Mouse (Mus musculus) E14TG2a.4 (cell line): ENCODE results near the gene Phyhipl.

ENCODE experiments used
- H3K27me3 ChIP-seq: 2 replicates; pipeline ENCODE4 v1.6.1; 2014; ENCODE audit warnings: low read length, control low read depth; ENCODE audit not compliant: insufficient read depth
- H3K36me3 ChIP-seq: 2 replicates; pipeline ENCODE4 v1.6.1; 2014; ENCODE audit warnings: low read length, control low read depth; ENCODE audit not compliant: insufficient read depth
- H3K4me1 ChIP-seq: replicated peaks from 2 replicates; pipeline ENCODE4 v1.6.1; 2014; ENCODE audit warnings: low read depth, low read length, control low read depth
- H3K4me3 ChIP-seq: replicated peaks from 2 replicates; pipeline ENCODE4 v1.5.1; 2014; ENCODE audit warnings: mild to moderate bottlenecking, low read length
- H3K9me3 ChIP-seq: 2 replicates; pipeline ENCODE4 v1.6.1; 2014; ENCODE audit warnings: low read length, control low read depth
- CTCF ChIP-seq: conservative IDR thresholded peaks from 2 replicates; pipeline ENCODE4 v1.5.1; 2014; ENCODE audit warnings: low read length
- NANOG ChIP-seq: IDR thresholded peaks from 2 replicates; pipeline ENCODE4 v1.6.1; 2014; ENCODE audit warnings: borderline replicate concordance, low read length, mixed read lengths
- POU5F1 ChIP-seq: IDR thresholded peaks from 2 replicates; pipeline ENCODE4 v1.6.1; 2014; ENCODE audit warnings: low read length, borderline replicate concordance

The Phyhipl gene

DNA sequence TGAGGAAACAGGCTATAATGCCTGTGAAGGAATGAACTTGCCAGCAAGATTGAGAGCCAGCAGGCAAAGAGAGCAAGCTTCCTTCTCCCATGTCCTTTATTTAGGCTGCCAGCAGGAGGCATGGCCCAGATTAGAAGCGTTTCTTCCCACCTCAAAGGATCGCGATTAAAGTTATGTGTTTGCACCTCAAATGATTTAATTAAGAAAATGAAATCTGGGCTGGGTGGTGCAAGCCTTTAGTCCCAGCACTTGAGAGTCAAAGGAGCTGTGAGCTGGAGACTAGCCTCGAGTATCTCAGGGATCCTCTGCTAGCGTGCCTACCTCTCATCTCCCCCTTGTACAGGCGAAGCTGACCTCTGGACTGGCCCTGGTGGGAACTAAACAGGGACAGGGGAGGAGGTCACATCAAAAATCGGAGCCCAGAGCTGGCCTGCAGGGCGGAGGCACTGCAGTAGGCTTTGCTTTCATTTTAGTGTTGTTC is 122.4 kb downstream of the Phyhipl start:
- Histone ChIP-seq H3K36me3 (0 out of 2 replicates have a peak, but pooled peaks cover 13% of the 10 kb centered on the region), H3K27me3 (no peaks in the 10 kb centered on the region), H3K4me1 (no peaks in the 10 kb centered on the region), H3K4me3 (no peak overlapping the region), H3K9me3 (no peaks in the 10 kb centered on the region)
- TF ChIP-seq NANOG (no peak), POU5F1 (no peak), CTCF (no peak)

DNA sequence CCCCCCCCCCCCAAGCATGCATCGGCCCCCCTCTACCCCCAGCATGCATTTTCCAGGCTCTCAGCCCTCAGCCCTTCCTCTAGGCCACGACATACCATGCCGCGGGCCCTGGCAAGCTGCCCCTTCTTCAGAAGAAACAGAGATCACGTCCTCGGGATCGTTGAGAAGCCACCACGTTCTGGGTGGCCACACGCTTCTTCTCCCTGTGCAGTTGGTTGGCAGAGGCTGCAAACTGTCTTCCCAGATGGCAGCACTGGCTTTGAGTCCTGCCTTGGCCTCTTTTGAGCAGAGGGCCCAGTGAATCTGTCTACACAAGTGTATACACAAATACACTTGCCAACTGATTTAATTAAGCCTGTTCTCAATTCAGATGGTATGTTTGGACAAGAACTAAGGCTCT is 123.5 kb downstream of the Phyhipl start:
- no peak overlapping the region for H3K4me3 ChIP-seq
- H3K27me3 ChIP-seq, result no peaks in the 10 kb centered on the region
- H3K9me3 ChIP-seq, result no peaks in the 10 kb centered on the region
- TF ChIP-seq POU5F1 (no peak), NANOG (no peak), CTCF (no peak)
- no peaks in the 10 kb centered on the region for H3K4me1 ChIP-seq
- H3K36me3 ChIP-seq, result 0 out of 2 replicates have a peak, but pooled peaks cover 13% of the 10 kb centered on the region

DNA sequence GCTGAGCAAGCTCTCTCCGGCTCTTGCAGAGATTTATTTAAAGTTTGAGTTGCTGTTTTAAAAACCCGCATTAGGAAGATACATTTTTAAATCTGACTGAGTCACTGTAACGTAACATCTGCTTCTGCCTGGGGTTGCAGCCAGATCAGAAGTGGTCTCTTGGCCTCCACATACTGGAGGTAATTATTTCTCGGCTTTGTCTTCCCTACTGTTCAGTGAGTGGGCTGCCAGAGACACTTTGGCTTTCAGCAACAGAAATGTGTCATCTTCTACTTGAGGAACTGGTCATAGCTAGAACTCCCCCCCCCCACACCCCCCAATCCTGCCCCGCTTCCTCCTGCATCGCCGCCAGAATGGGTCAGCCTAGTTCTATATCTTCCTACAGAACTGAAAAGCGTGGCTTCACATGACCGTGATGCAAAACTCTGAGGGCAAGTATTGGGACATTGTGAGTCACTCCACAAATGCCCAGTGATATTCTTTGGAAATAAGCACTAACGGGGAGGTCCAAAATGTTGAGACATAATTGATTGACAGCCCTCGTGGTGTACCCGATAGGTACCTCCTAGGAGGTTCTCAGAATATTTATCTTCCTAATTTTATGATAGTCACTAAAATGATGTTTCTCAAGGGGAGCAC is 125.5 kb downstream of the Phyhipl start:
- Histone ChIP-seq H3K4me3 (no peak overlapping the region), H3K4me1 (no peaks in the 10 kb centered on the region), H3K27me3 (no peaks in the 10 kb centered on the region), H3K36me3 (0 out of 2 replicates have a peak, but pooled peaks cover 2% of the 10 kb centered on the region), H3K9me3 (no peaks in the 10 kb centered on the region)
- TF ChIP-seq NANOG, result no peak
- no peak for TF ChIP-seq CTCF
- TF ChIP-seq POU5F1, result no peak

DNA sequence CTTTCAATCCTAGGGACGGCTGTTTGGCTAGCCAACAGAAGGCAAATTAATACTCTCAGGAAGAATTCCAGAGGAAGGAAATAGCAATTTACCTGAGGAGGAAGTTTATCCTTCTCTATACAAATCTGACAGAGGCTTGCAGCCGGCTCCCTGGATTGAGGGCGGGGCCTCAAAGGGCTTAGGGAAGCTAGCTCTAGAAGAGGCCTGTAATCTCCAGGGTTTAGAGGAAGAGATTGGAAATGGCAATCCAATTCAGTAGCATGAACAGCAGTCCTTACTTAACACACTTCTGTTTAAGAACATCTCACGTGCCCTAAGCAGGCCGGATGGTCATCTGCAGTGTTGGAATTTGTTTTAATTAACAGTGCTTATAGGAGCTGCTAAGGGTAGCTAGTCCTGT is 134.4 kb downstream of the Phyhipl start:
- peak overlapping the region; percentile 78 for H3K4me3 ChIP-seq
- TF ChIP-seq CTCF (no peak), NANOG (no peak), POU5F1 (no peak)
- peaks cover 39% of the 10 kb centered on the region for H3K27me3 ChIP-seq
- peaks cover 30% of the 10 kb centered on the region for H3K4me1 ChIP-seq
- H3K36me3 ChIP-seq, result no peaks in the 10 kb centered on the region
- no peaks in the 10 kb centered on the region for H3K9me3 ChIP-seq

DNA sequence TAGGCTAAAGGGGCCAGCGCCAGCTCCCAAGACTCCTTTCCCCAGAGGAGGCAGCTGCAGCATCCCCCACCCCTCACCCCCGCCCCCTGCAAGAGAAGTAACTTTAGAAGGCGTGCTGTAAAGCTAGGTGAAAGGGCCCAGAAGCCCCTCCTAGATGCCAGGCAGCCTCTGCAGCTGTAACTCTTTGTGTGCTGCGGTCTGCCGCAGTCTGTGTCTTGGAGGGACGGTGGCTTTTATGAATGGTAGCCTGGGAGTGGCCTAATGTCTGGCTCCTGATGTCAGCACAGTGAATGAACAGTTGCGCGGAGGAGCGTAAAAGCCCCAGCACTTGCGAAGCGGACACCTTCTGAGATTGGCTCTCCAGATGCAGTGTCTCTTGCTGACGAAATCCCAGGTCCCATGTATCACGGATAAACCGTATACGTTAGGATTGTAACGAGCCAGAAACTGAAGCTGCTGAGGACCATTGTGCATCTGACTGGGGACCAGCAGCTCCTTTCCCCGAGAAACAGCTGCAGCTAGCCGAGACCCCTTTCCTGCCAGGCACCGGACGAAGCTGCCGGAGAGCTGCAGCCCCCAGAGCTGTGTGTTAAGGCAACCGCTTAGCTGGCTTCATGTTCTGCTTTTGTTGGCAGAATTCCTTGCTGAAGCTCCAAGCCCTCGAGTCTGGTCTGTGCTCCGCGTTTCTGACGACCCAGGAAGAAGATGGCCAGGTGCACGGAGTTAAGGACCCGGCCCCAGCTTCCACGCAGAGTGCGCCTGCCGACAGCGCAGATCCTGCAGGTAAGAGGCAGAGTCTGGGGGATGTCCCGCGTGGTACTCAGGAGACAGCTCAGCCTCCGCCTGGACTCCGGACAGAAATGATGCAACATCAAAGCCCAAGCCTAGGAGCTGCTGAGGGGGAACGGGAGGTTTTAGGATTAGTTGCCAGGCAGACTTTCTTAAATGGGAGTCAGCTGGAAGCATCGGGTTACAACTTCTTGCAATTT is 135.3 kb downstream of the Phyhipl start:
- TF ChIP-seq NANOG (no peak), POU5F1 (no peak), CTCF (no peak)
- H3K9me3 ChIP-seq, result no peaks in the 10 kb centered on the region
- H3K27me3 ChIP-seq, result peaks cover 39% of the 10 kb centered on the region
- peaks cover 30% of the 10 kb centered on the region for H3K4me1 ChIP-seq
- H3K36me3 ChIP-seq, result no peaks in the 10 kb centered on the region
- H3K4me3 ChIP-seq, result peak overlapping the region; percentile 78

GRCm38 (mm10) chr10:70519640-70520099 is 136.1 kb downstream of the Phyhipl start:
- Histone ChIP-seq H3K9me3 (no peaks in the 10 kb centered on the region), H3K36me3 (no peaks in the 10 kb centered on the region), H3K27me3 (peaks cover 39% of the 10 kb centered on the region), H3K4me1 (peaks cover 30% of the 10 kb centered on the region), H3K4me3 (peak overlapping the region; percentile 78)
- TF ChIP-seq NANOG, result no peak
- TF ChIP-seq POU5F1, result no peak
- no peak for TF ChIP-seq CTCF

- peaks cover 35% of the 10 kb centered on the region for H3K27me3 ChIP-seq
- peaks cover 27% of the 10 kb centered on the region for H3K4me1 ChIP-seq
- H3K9me3 ChIP-seq, result no peaks in the 10 kb centered on the region; the same call in 1 of the 2 replicates
- TF ChIP-seq POU5F1 (no peak), NANOG (no peak), CTCF (no peak)
- H3K36me3 ChIP-seq, result no peaks in the 10 kb centered on the region
- no peak overlapping the region for H3K4me3 ChIP-seq
These were observed 139.1 kb downstream of the Phyhipl start for GRCm38 (mm10) chr10:70516661-70517060.

DNA sequence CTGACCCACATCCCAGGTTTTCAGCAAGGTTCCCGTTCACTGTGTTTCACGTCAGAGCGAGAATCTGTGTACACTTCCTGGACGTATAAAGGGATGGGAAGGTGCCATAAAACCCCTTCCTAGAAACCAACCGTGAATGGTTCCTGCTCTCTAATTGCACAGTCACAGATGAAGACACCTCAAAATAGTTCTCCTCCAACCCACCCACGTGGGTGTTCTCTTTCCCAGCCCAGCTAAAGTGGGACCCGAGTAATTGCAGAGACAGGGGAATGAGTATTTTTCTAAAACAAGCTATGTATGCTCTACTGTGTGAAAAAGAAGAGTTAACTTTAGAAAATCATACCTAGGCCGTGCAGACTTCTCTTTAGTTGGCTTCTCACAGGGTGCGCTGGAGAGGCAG is 140.9 kb downstream of the Phyhipl start:
- TF ChIP-seq CTCF (no peak), POU5F1 (no peak), NANOG (no peak)
- H3K4me1 ChIP-seq, result peaks cover 10% of the 10 kb centered on the region
- H3K4me3 ChIP-seq, result no peak overlapping the region
- no peaks in the 10 kb centered on the region; the same call in 1 of the 2 replicates for H3K9me3 ChIP-seq
- H3K36me3 ChIP-seq, result no peaks in the 10 kb centered on the region
- peaks cover 19% of the 10 kb centered on the region for H3K27me3 ChIP-seq

DNA sequence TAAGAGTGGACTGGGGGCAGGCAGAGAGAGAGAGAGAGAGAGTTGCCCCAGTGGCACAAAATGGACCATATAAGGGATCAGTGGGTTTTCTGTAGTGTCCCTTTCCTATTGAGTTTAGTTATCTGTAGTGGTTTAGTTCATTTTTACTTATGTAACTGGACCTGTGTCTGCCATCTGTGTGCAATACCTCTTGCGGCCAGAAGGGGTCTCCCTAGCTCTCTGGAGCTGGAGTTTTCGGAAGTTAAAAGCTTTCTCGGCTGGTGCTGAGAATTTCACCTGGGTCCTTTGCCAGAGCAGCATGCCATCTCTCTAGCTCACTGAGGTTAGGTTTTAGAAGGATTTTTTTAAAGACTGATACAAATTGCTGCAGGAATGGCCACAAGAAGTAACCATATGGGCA is 147.9 kb downstream of the Phyhipl start:
- Histone ChIP-seq H3K27me3 (no peaks in the 10 kb centered on the region), H3K4me1 (peaks cover 19% of the 10 kb centered on the region), H3K36me3 (no peaks in the 10 kb centered on the region), H3K9me3 (peaks cover 3% of the 10 kb centered on the region; the same call in 1 of the 2 replicates), H3K4me3 (no peak overlapping the region)
- TF ChIP-seq CTCF (peak; percentile 84), NANOG (no peak), POU5F1 (no peak)
